Mouse (Mus musculus) CH12.LX (cell line): ENCODE data around the gene Usmg5. TPM values are rescaled to one million over a fixed set of nuclear protein-coding genes. Genes with fewer than 3 reads are reported as not detected.

Source experiments
- DNase-seq: peaks from one replicate; pipeline ENCODE4 v3.0.0-alpha.2; 2013; ENCODE audit errors: extremely low read depth
- H3K27ac ChIP-seq: 2 replicates; pipeline ENCODE4 v1.5.1; 2012; ENCODE audit warnings: low read depth, mild to moderate bottlenecking, control low read depth, moderate library complexity; ENCODE audit not compliant: insufficient read depth
- H3K27me3 ChIP-seq: replicated peaks from 2 replicates; pipeline ENCODE3; 2012; ENCODE audit warnings: inconsistent platforms
- H3K36me3 ChIP-seq, 2 experiments: replicated peaks in 1 of 2; 2 replicates each; pipeline versions ENCODE3 to v1.6.1; 2012; ENCODE audit warnings: inconsistent platforms in 1 of 2, low read length in 1 of 2, mild to moderate bottlenecking in 1 of 2, mixed read lengths in 1 of 2, moderate library complexity in 1 of 2; ENCODE audit not compliant: control insufficient read depth in 1 of 2, insufficient read depth in 1 of 2
- H3K4me1 ChIP-seq, 2 experiments: 2 replicates each; pipeline ENCODE4 v1.6.1; 2012; ENCODE audit warnings: inconsistent platforms in 1 of 2, moderate library complexity in 1 of 2; ENCODE audit not compliant: insufficient read depth in 2 of 2, control insufficient read depth in 1 of 2
- H3K4me2 ChIP-seq: 2 replicates; pipeline ENCODE4 v1.6.1; 2012; ENCODE audit warnings: low read depth, mild to moderate bottlenecking, control low read depth; ENCODE audit not compliant: poor library complexity, insufficient read depth, severe bottlenecking
- H3K4me3 ChIP-seq, 3 experiments: fragments of 150-350 bp in 1 of 3; sonication (generic) in 1 of 3; replicated peaks in 1 of 3; 2 replicates each; pipeline versions ENCODE3 to v1.5.1; 2011 to 2012; ENCODE audit warnings: low read depth in 2 of 3, low read length in 2 of 3, mild to moderate bottlenecking in 2 of 3, moderate library complexity in 2 of 3, control low read depth in 1 of 3, improper control_type of control experiment in 1 of 3, inconsistent platforms in 1 of 3, mixed read lengths in 1 of 3; ENCODE audit not compliant: poor library complexity in 1 of 3
- H3K79me2 ChIP-seq: replicated peaks from 2 replicates; pipeline ENCODE4 v1.6.1; 2012; ENCODE audit warnings: mild to moderate bottlenecking, moderate library complexity; ENCODE audit not compliant: control insufficient read depth, poor library complexity, insufficient read depth, severe bottlenecking; ENCODE audit errors: extremely low read depth
- H3K9ac ChIP-seq: 2 replicates; pipeline ENCODE4 v1.6.1; 2012; ENCODE audit warnings: low read depth, mild to moderate bottlenecking, control low read depth, moderate library complexity; ENCODE audit not compliant: insufficient read depth
- H3K9me3 ChIP-seq: replicated peaks from 2 replicates; pipeline ENCODE3; 2012; ENCODE audit warnings: low read length, inconsistent platforms, mixed read lengths
- CHD1 ChIP-seq: IDR thresholded peaks from 2 replicates; pipeline ENCODE4 v1.6.1; 2012; ENCODE audit warnings: low read depth, low read length, improper control_type of control experiment, inconsistent platforms
- CHD2 ChIP-seq: IDR thresholded peaks from 2 replicates; pipeline ENCODE4 v1.6.1; 2011; ENCODE audit warnings: low read length, improper control_type of control experiment
- CTCF ChIP-seq, 2 experiments: IDR thresholded peaks in 1 of 2; conservative IDR thresholded peaks in 1 of 2; 2 replicates each; pipeline ENCODE4 v1.5.1; 2011 to 2012; ENCODE audit warnings: low read depth in 2 of 2, low read length in 2 of 2, improper control_type of control experiment in 1 of 2, inconsistent platforms in 1 of 2, mild to moderate bottlenecking in 1 of 2, moderate library complexity in 1 of 2
- ELF1 ChIP-seq: IDR thresholded peaks from 2 replicates; pipeline ENCODE4 v1.6.1; 2014; ENCODE audit warnings: low read depth, mild to moderate bottlenecking, inconsistent platforms, low read length, improper control_type of control experiment
- ETS1 ChIP-seq: conservative IDR thresholded peaks from 2 replicates; pipeline ENCODE4 v1.6.1; 2012; ENCODE audit warnings: low read depth, mild to moderate bottlenecking, inconsistent platforms, low read length, improper control_type of control experiment, moderate library complexity
- MAZ ChIP-seq: IDR thresholded peaks from 2 replicates; pipeline ENCODE4 v1.6.1; 2012; ENCODE audit warnings: low read depth, mild to moderate bottlenecking, inconsistent platforms, low read length, improper control_type of control experiment, moderate library complexity
- MEF2A ChIP-seq: IDR thresholded peaks from 2 replicates; pipeline ENCODE4 v1.6.1; 2014; ENCODE audit warnings: low read depth, mild to moderate bottlenecking, inconsistent platforms, low read length, improper control_type of control experiment, borderline replicate concordance
- MXI1 ChIP-seq: IDR thresholded peaks from 2 replicates; pipeline ENCODE4 v1.6.1; 2011; ENCODE audit warnings: mild to moderate bottlenecking, low read depth, low read length, improper control_type of control experiment
- NRF1 ChIP-seq: IDR thresholded peaks from 2 replicates; pipeline ENCODE4 v1.6.1; 2014; ENCODE audit warnings: low read depth, mild to moderate bottlenecking, inconsistent platforms, low read length, improper control_type of control experiment, moderate library complexity
- POLR2A ChIP-seq: IDR thresholded peaks from 2 replicates; pipeline ENCODE4 v1.6.1; 2011; ENCODE audit warnings: low read depth, mild to moderate bottlenecking, improper control_type of control experiment, low read length
- RAD21 ChIP-seq: IDR thresholded peaks from 2 replicates; pipeline ENCODE4 v1.6.1; 2011; ENCODE audit warnings: low read depth, mild to moderate bottlenecking, low read length, improper control_type of control experiment, moderate library complexity
- RCOR1 ChIP-seq: conservative IDR thresholded peaks from 2 replicates; pipeline ENCODE4 v1.6.1; 2012; ENCODE audit warnings: low read depth, mild to moderate bottlenecking, inconsistent platforms, low read length, improper control_type of control experiment
- SMC3 ChIP-seq: IDR thresholded peaks from 2 replicates; pipeline ENCODE4 v1.6.1; 2011; ENCODE audit warnings: low read depth, low read length, improper control_type of control experiment
- TCF12 ChIP-seq: IDR thresholded peaks from 2 replicates; pipeline ENCODE4 v1.6.1; 2014; ENCODE audit warnings: low read depth, mild to moderate bottlenecking, inconsistent platforms, low read length, improper control_type of control experiment
- USF1 ChIP-seq: IDR thresholded peaks from 2 replicates; pipeline ENCODE4 v1.6.1; 2014; ENCODE audit warnings: low read depth, mild to moderate bottlenecking, inconsistent platforms, low read length, improper control_type of control experiment
- ZKSCAN1 ChIP-seq: IDR thresholded peaks from 2 replicates; pipeline ENCODE4 v1.6.1; 2012; ENCODE audit warnings: low read depth, inconsistent platforms, low read length, improper control_type of control experiment, borderline replicate concordance
- ZMIZ1 ChIP-seq: IDR thresholded peaks from 2 replicates; pipeline ENCODE4 v1.6.1; 2012; ENCODE audit warnings: low read depth, mild to moderate bottlenecking, inconsistent platforms, low read length, improper control_type of control experiment
- dilution Hi-C: fragments of 300-500 bp; cut with MboI; formaldehyde crosslinking; loops from 2 replicates; pipeline ENCODE4 v1.14.3; 2020; ENCODE audit warnings: low sequenced_read_pairs; ENCODE audit not compliant: extremely low pct_unique_long_range_greater_than_20kb, extremely low pct_ligation_motif_present
- in situ Hi-C: fragments of 300-500 bp; cut with MboI; formaldehyde crosslinking; loops from 3 replicates; pipeline ENCODE4 v1.14.3; 2019; ENCODE audit warnings: low sequenced_read_pairs, low pct_ligation_motif_present, low pct_unique_long_range_greater_than_20kb, mixed read lengths
- polyA plus RNA-seq: library from polyadenylated mRNA; unstranded; fragments of >175 nt; gene quantifications from 2 replicates; pipeline ENCODE4 v1.2.1, GENCODE M21; 2012; ENCODE audit warnings: low read depth; ENCODE audit not compliant: insufficient read length
- total RNA-seq, 2 experiments: library from RNA; depleted of rRNA; stranded (reverse); fragments of 300-350 nt in 1 of 2; fragments of >200 nt in 1 of 2; gene quantifications; 2 replicates each; pipeline ENCODE4 v1.2.3; 2012 to 2014

Gene Usmg5
- total and polyA plus RNA-seq, 3 experiments, result 226 to 674 (median 646) TPM

DNA sequence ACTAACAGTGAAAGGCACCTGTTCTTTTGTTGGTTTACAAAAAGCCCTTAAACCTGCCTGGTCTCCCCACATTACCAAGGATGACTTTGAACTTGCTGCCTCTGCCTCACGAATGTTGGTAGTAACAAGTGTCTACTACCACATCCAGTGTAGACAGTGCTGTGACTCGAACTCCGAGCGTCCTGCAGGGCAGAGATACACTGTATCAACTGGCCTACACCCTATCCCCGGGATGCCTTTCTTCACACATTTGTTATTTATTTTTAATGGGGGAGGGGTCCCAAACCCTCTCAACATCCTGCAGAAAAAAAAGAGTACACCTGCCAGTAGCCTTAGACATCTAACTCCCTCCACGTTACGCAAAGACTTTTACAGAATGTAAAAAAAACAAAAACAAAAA, 40.6 kb downstream of the Usmg5 start:
- DNase-seq, result no peak
- H3K36me3 ChIP-seq, result peaks cover 18 to 39% of the 10 kb centered on the region in 2 experiments
- dilution Hi-C loops (no loop called here), in situ Hi-C loops (no loop called here)
- peak overlapping the region; percentile 90 for H3K4me2 ChIP-seq
- H3K9ac ChIP-seq, result peak overlapping the region; percentile 96
- peak overlapping the region; percentile 79 to 81 (median 80) for H3K4me3 ChIP-seq
- H3K27ac ChIP-seq, result no peak overlapping the region
- H3K4me1 ChIP-seq, result peaks cover 9 to 27% of the 10 kb centered on the region in 2 experiments
- H3K9me3 ChIP-seq, result no peaks in the 10 kb centered on the region
- no peaks in the 10 kb centered on the region for H3K27me3 ChIP-seq
- no peak for TF ChIP-seq MAZ
- TF ChIP-seq ELF1, result no peak
- no peak for TF ChIP-seq MEF2A
- no peak for TF ChIP-seq USF1
- no peak for TF ChIP-seq MXI1
- no peak for TF ChIP-seq CHD1
- no peak for TF ChIP-seq ZMIZ1
- no peak for TF ChIP-seq CHD2
- peaks cover 11% of the 10 kb centered on the region for H3K79me2 ChIP-seq

DNA sequence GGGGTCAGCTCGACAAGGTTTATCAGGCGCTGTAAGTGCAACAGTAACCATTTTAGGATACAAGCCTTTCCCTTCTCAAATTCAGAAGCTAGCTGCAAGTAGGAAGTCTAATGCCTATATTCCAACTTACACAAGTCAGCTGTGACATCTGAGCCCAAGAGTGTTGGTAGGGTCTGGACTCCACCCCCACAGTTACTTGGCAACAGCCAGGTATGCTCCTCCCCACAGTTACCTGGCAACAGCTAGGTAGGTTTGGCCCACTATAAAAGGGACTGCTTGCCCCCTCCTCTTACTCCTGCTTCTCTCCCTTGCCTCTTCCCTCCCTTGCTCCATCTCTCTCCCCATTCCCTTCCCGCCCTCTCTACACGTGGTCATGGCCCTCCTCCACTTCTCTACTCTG, 41.4 kb downstream of the Usmg5 start:
- H3K79me2 ChIP-seq, result peaks cover 11% of the 10 kb centered on the region
- H3K4me2 ChIP-seq, result peak overlapping the region; percentile 90
- H3K4me1 ChIP-seq, result peaks cover 9 to 28% of the 10 kb centered on the region in 2 experiments
- no peak overlapping the region for H3K9ac ChIP-seq
- dilution Hi-C loops, result no loop called here
- TF ChIP-seq RAD21, result no peak
- TF ChIP-seq SMC3, result no peak
- TF ChIP-seq RCOR1, result no peak
- no peak for TF ChIP-seq ZKSCAN1
- no peak for TF ChIP-seq POLR2A
- TF ChIP-seq TCF12, result no peak
- TF ChIP-seq CTCF (conservative IDR thresholded peaks at IDR 0.05 in 1 of 2, IDR thresholded peaks at IDR 0.05 in 1 of 2; ENCODE audit: low read depth in 2 of 2, low read length in 2 of 2), result no peak
- TF ChIP-seq ETS1, result no peak
- TF ChIP-seq NRF1, result no peak
- TF ChIP-seq USF1, result no peak
- H3K36me3 ChIP-seq, result peaks cover 20 to 44% of the 10 kb centered on the region in 2 experiments
- no peak for DNase-seq
- H3K9me3 ChIP-seq, result no peaks in the 10 kb centered on the region
- peak overlapping the region in 1 of 3 experiments; percentile 18 for H3K4me3 ChIP-seq
- no peak overlapping the region for H3K27ac ChIP-seq
- in situ Hi-C loops, result no loop called here
- H3K27me3 ChIP-seq, result no peaks in the 10 kb centered on the region
